8 mouse cellular contexts compared by ENCODE assay signal in genomic region chr17:46248189-46248522, GRCm38 (mm10). TPM values are rescaled to one million over a fixed set of nuclear protein-coding genes. Genes with fewer than 3 reads are reported as not detected.
DNase-seq lines count a peak whose midpoint lies in the region; ATAC-seq and TF ChIP-seq lines count a peak whose summit lies in the region.

No protein-coding gene starts in this region.

- ATAC-seq in kidney, embryonic 15.5 days (replicated peaks; ENCODE audit: low FRiP score), result peak; percentile 57; the same call in 1 of the 2 replicates
- ATAC-seq in hindbrain, embryonic 16.5 days, result peak; percentile 64
- peak; percentile 52 for ATAC-seq in midbrain, embryonic 16.5 days

- no peak for TF ChIP-seq POLR2A in cortical plate, adult 2 months (IDR thresholded peaks at IDR 0.05; ENCODE audit: extremely low read depth, insufficient read depth, low read length)

- no peak for DNase-seq in kidney, adult 11 months
- DNase-seq in cerebellum, postnatal 10 days, result no peak
- no peak for DNase-seq in layer of hippocampus, postnatal 25 days (ENCODE audit: extremely low spot score in 1 of 2, low spot score in 1 of 2)
- no peak for DNase-seq in frontal cortex, postnatal 25 days (ENCODE audit: low spot score in 2 of 2)

- no peak for TF ChIP-seq CTCF in cortical plate, adult 2 months (IDR thresholded peaks at IDR 0.05; ENCODE audit: extremely low read depth, insufficient read depth, low read length)

- peaks cover 67% of the 10 kb centered on the region for H3K36me3 ChIP-seq in kidney, embryonic 15.5 days
- peaks cover 39% of the 10 kb centered on the region for H3K36me3 ChIP-seq in hindbrain, embryonic 16.5 days (ENCODE audit: control insufficient read depth, insufficient read depth, low read length)
- peaks cover 48% of the 10 kb centered on the region for H3K36me3 ChIP-seq in midbrain, embryonic 16.5 days (ENCODE audit: control insufficient read depth, insufficient read depth, low read length)

- WGBS in kidney, embryonic 15.5 days, result 1% methylated on average over 37 of the region's 37 CpGs
- WGBS in hindbrain, embryonic 16.5 days, result under 1% methylated on average over 37 of the region's 37 CpGs
- WGBS in midbrain, embryonic 16.5 days, result under 1% methylated on average over 37 of the region's 37 CpGs

- H3K9me3 ChIP-seq in kidney, embryonic 15.5 days (replicated peaks), result no peaks in the 10 kb centered on the region
- H3K9me3 ChIP-seq in hindbrain, embryonic 16.5 days (ENCODE audit: control insufficient read depth, low read length), result no peaks in the 10 kb centered on the region
- H3K9me3 ChIP-seq in midbrain, embryonic 16.5 days (replicated peaks; ENCODE audit: control insufficient read depth, low read length, poor library complexity, severe bottlenecking), result no peaks in the 10 kb centered on the region

- H3K4me3 ChIP-seq in kidney, embryonic 15.5 days (replicated peaks), result peak overlapping the region; percentile 67
- peak overlapping the region; percentile 78 for H3K4me3 ChIP-seq in cortical plate, adult 2 months (ENCODE audit: insufficient read depth, low read length)
- H3K4me3 ChIP-seq in hindbrain, embryonic 16.5 days (ENCODE audit: low read length), result peak overlapping the region; percentile 63
- peak overlapping the region; percentile 75 for H3K4me3 ChIP-seq in midbrain, embryonic 16.5 days (ENCODE audit: low read depth, low read length)

- peak overlapping the region; percentile 93 for H3K9ac ChIP-seq in kidney, embryonic 15.5 days
- peak overlapping the region; percentile 81 for H3K9ac ChIP-seq in hindbrain, embryonic 16.5 days (ENCODE audit: low read depth, low read length)
- peak overlapping the region; percentile 98 for H3K9ac ChIP-seq in midbrain, embryonic 16.5 days (ENCODE audit: low read depth, low read length)

- peak overlapping the region; percentile 73 for H3K27ac ChIP-seq in kidney, embryonic 15.5 days
- peak overlapping the region; percentile 30 for H3K27ac ChIP-seq in cortical plate, adult 2 months (ENCODE audit: insufficient read depth, low read length)
- H3K27ac ChIP-seq in hindbrain, embryonic 16.5 days (ENCODE audit: low read depth, low read length), result peak overlapping the region; percentile 82
- peak overlapping the region; percentile 88 for H3K27ac ChIP-seq in midbrain, embryonic 16.5 days (ENCODE audit: low read length)

- peaks cover 27% of the 10 kb centered on the region for H3K4me1 ChIP-seq in kidney, embryonic 15.5 days
- peaks cover 7% of the 10 kb centered on the region; the same call in 1 of the 2 replicates for H3K4me1 ChIP-seq in cortical plate, adult 2 months (ENCODE audit: control insufficient read depth, insufficient read depth, low read length)
- H3K4me1 ChIP-seq in hindbrain, embryonic 16.5 days (ENCODE audit: control insufficient read depth, insufficient read depth, low read depth, low read length), result peaks cover 25% of the 10 kb centered on the region
- H3K4me1 ChIP-seq in midbrain, embryonic 16.5 days (ENCODE audit: control insufficient read depth, insufficient read depth, low read length), result peaks cover 21% of the 10 kb centered on the region

- H3K4me2 ChIP-seq in kidney, embryonic 15.5 days, result peak overlapping the region; percentile 89
- peak overlapping the region; percentile 91 for H3K4me2 ChIP-seq in hindbrain, embryonic 16.5 days (ENCODE audit: low read length)
- H3K4me2 ChIP-seq in midbrain, embryonic 16.5 days (ENCODE audit: low read length), result peak overlapping the region; percentile 90

- H3K27me3 ChIP-seq in kidney, embryonic 15.5 days, result no peaks in the 10 kb centered on the region
- H3K27me3 ChIP-seq in hindbrain, embryonic 16.5 days (replicated peaks; ENCODE audit: control insufficient read depth, insufficient read depth, low read length), result no peaks in the 10 kb centered on the region
- H3K27me3 ChIP-seq in midbrain, embryonic 16.5 days (ENCODE audit: control insufficient read depth, insufficient read depth, low read depth, low read length), result no peaks in the 10 kb centered on the region

RNA-seq across cellular contexts. Expression of gene Yipf3, which starts 0.3 kb away (rescaled TPM):
- polyA plus RNA-seq in kidney, embryonic 15.5 days (2015; fragmentation: Nextera tagmentation; extraction: Ambion mirVana), result 103 and 113 TPM in 2 replicates
- polyA plus RNA-seq in cortical plate, adult 2 months (2012; rRNA removed), result 91.5 and 92.5 TPM in 2 replicates
- 101 and 105 TPM in 2 replicates for polyA plus RNA-seq in hindbrain, embryonic 16.5 days (2015; fragmentation: Nextera tagmentation; extraction: Ambion mirVana)
- 79.4 and 87.2 TPM in 2 replicates for polyA plus RNA-seq in midbrain, embryonic 16.5 days (2015; fragmentation: Nextera tagmentation; extraction: Ambion mirVana)
- total RNA-seq in layer of hippocampus, postnatal 25 days (2021), result 10 to 100 TPM; 83.8 to 97.4 TPM

RNA-seq across cellular contexts. Expression of gene Polr1c, which starts 0.3 kb away (rescaled TPM):
- 104 TPM in 2 replicates for polyA plus RNA-seq in kidney, embryonic 15.5 days (2015; fragmentation: Nextera tagmentation; extraction: Ambion mirVana)
- polyA plus RNA-seq in cortical plate, adult 2 months (2012; rRNA removed), result 45.4 and 47.2 TPM in 2 replicates
- 72.4 and 76.6 TPM in 2 replicates for polyA plus RNA-seq in hindbrain, embryonic 16.5 days (2015; fragmentation: Nextera tagmentation; extraction: Ambion mirVana)
- polyA plus RNA-seq in midbrain, embryonic 16.5 days (2015; fragmentation: Nextera tagmentation; extraction: Ambion mirVana), result 71.3 and 80.7 TPM in 2 replicates
- total RNA-seq in layer of hippocampus, postnatal 25 days (2021), result 10 to 100 TPM; 36.3 to 40.4 TPM

RNA-seq across cellular contexts. Expression of gene Lrrc73, which starts 5.2 kb away (rescaled TPM):
- polyA plus RNA-seq in kidney, embryonic 15.5 days (2015; fragmentation: Nextera tagmentation; extraction: Ambion mirVana), result 0.60 and 0.71 TPM in 2 replicates
- polyA plus RNA-seq in cortical plate, adult 2 months (2012; rRNA removed), result 68.4 and 70.5 TPM in 2 replicates
- polyA plus RNA-seq in hindbrain, embryonic 16.5 days (2015; fragmentation: Nextera tagmentation; extraction: Ambion mirVana), result 19.1 and 23.8 TPM in 2 replicates
- 16.6 and 18.3 TPM in 2 replicates for polyA plus RNA-seq in midbrain, embryonic 16.5 days (2015; fragmentation: Nextera tagmentation; extraction: Ambion mirVana)
- 10 to 100 TPM; 69.7 to 72.5 TPM for total RNA-seq in layer of hippocampus, postnatal 25 days (2021)

RNA-seq across cellular contexts. Expression of gene Tjap1, which starts 34.7 kb away (rescaled TPM):
- 40.3 and 47.7 TPM in 2 replicates for polyA plus RNA-seq in kidney, embryonic 15.5 days (2015; fragmentation: Nextera tagmentation; extraction: Ambion mirVana)
- polyA plus RNA-seq in cortical plate, adult 2 months (2012; rRNA removed), result 60.2 and 62.8 TPM in 2 replicates
- polyA plus RNA-seq in hindbrain, embryonic 16.5 days (2015; fragmentation: Nextera tagmentation; extraction: Ambion mirVana), result 26.7 and 32.1 TPM in 2 replicates
- 28.4 and 28.6 TPM in 2 replicates for polyA plus RNA-seq in midbrain, embryonic 16.5 days (2015; fragmentation: Nextera tagmentation; extraction: Ambion mirVana)
- total RNA-seq in layer of hippocampus, postnatal 25 days (2021), result 10 to 100 TPM; 47.6 to 49.6 TPM

RNA-seq across cellular contexts. Expression of gene Xpo5, which starts 45.6 kb away (rescaled TPM):
- polyA plus RNA-seq in kidney, embryonic 15.5 days (2015; fragmentation: Nextera tagmentation; extraction: Ambion mirVana), result 41.9 and 44.8 TPM in 2 replicates
- 40.2 and 41.5 TPM in 2 replicates for polyA plus RNA-seq in cortical plate, adult 2 months (2012; rRNA removed)
- 29.0 and 35.7 TPM in 2 replicates for polyA plus RNA-seq in hindbrain, embryonic 16.5 days (2015; fragmentation: Nextera tagmentation; extraction: Ambion mirVana)
- 36.0 and 37.4 TPM in 2 replicates for polyA plus RNA-seq in midbrain, embryonic 16.5 days (2015; fragmentation: Nextera tagmentation; extraction: Ambion mirVana)
- total RNA-seq in layer of hippocampus, postnatal 25 days (2021), result 10 to 100 TPM; 44.9 to 45.7 TPM

Comparison
In these comparisons a context has a peak if more than half of its experiments do, and no peak if none do; other contexts are left out.
1. H3K27ac ChIP-seq: peak in every context shown above with its lines; median percentile 88 in midbrain, embryonic 16.5 days; 82 in hindbrain, embryonic 16.5 days; 73 in kidney, embryonic 15.5 days; 30 in cortical plate, adult 2 months.
2. RNA of gene Lrrc73, which starts 5.2 kb away (polyA plus RNA-seq): 68.4 to 70.5 TPM in cortical plate, adult 2 months, 19.1 to 23.8 TPM in hindbrain, embryonic 16.5 days and 16.6 to 18.3 TPM in midbrain, embryonic 16.5 days; 0.60 to 0.71 TPM in kidney, embryonic 15.5 days; every median in the first group is over 10 times any median in the second.
3. Peak in every context shown above with its lines, with median percentiles within 50 percentile points of each other: ATAC-seq, H3K4me2 ChIP-seq, H3K4me3 ChIP-seq and H3K9ac ChIP-seq.